Mouse (Mus musculus): Measurements from ENCODE around the gene Diexf. TPM values are rescaled to one million over a fixed set of nuclear protein-coding genes. Genes with fewer than 3 reads are reported as not detected.

Gene Diexf
- polyA plus RNA-seq, 2 experiments, result 2.7 to 8.5 TPM

DNA sequence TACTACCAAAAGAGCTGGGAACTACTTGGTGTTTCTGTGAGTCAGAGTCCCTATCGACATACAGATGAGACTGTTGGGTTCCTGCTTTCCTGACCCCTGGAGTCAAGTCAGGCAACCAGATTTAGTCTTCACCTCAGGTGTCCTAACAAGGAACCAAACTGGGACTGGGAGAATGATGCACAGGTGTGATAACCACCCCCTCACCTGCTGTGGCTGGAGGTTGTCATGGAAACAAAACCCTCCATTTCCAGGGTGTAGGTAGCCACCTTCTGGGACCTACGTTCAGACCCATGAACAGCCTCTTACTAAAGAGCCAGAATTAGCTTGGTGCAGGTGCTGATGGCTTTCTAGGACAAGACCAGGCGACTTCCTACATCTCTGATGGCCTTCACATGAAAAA is 27.1 kb downstream of the Diexf start:
- H3K4me1 ChIP-seq (replicated peaks; ENCODE audit: control insufficient read depth in 2 of 2, insufficient read depth in 2 of 2, low read length in 1 of 2), result no peaks in the 10 kb centered on the region
- TF ChIP-seq EP300 (IDR thresholded peaks at IDR 0.05; ENCODE audit: low read depth), result no peak
- TF ChIP-seq CTCF (IDR thresholded peaks at IDR 0.05; ENCODE audit: low read depth), result no peak
- no peaks in the 10 kb centered on the region for H3K9me3 ChIP-seq (ENCODE audit: control insufficient read depth, low read length)
- H3K4me3 ChIP-seq (ENCODE audit: insufficient read depth in 1 of 2, low read depth in 2 of 2, low read length in 2 of 2), result no peak overlapping the region
- H3K36me3 ChIP-seq (replicated peaks; ENCODE audit: control insufficient read depth, insufficient read depth, low read depth), result peaks cover 8% of the 10 kb centered on the region
- DNase-seq (ENCODE audit: low read depth in 3 of 3, low spot score in 3 of 3), result no peak
- H3K27me3 ChIP-seq (ENCODE audit: control insufficient read depth, insufficient read depth, low read length), result no peaks in the 10 kb centered on the region
- 58% methylated on average over 3 of the region's 3 CpGs for WGBS (ENCODE audit: insufficient replicate concordance)
- no peak overlapping the region for H3K9ac ChIP-seq (replicated peaks)
- H3K27ac ChIP-seq, result no peak overlapping the region
- no peak for ATAC-seq (ENCODE audit: insufficient read depth)
- no peak overlapping the region for H3K4me2 ChIP-seq (ENCODE audit: low read depth)

- peaks cover 6% of the 10 kb centered on the region for H3K36me3 ChIP-seq (replicated peaks; ENCODE audit: control insufficient read depth, insufficient read depth, low read depth)
- H3K9ac ChIP-seq (replicated peaks), result no peak overlapping the region
- H3K27me3 ChIP-seq (ENCODE audit: control insufficient read depth, insufficient read depth, low read length), result no peaks in the 10 kb centered on the region
- H3K9me3 ChIP-seq (ENCODE audit: control insufficient read depth, low read length), result no peaks in the 10 kb centered on the region
- ATAC-seq (ENCODE audit: insufficient read depth) (no peak), DNase-seq (ENCODE audit: low read depth in 3 of 3, low spot score in 3 of 3) (no peak)
- H3K4me1 ChIP-seq (replicated peaks; ENCODE audit: control insufficient read depth in 2 of 2, insufficient read depth in 2 of 2, low read length in 1 of 2), result no peaks in the 10 kb centered on the region
- no peak overlapping the region for H3K27ac ChIP-seq
- WGBS (ENCODE audit: insufficient replicate concordance), result 62% methylated on average over 5 of the region's 5 CpGs
- no peak overlapping the region for H3K4me2 ChIP-seq (ENCODE audit: low read depth)
- no peak for TF ChIP-seq EP300 (IDR thresholded peaks at IDR 0.05; ENCODE audit: low read depth)
- no peak for TF ChIP-seq CTCF (IDR thresholded peaks at IDR 0.05; ENCODE audit: low read depth)
- no peak overlapping the region for H3K4me3 ChIP-seq (ENCODE audit: insufficient read depth in 1 of 2, low read depth in 2 of 2, low read length in 2 of 2)
Measured at GRCm38 (mm10) chr1:193102556-193102955, 27.5 kb downstream of the Diexf start.

- no peak overlapping the region for H3K27ac ChIP-seq
- TF ChIP-seq EP300 (IDR thresholded peaks at IDR 0.05; ENCODE audit: low read depth) (no peak), CTCF (IDR thresholded peaks at IDR 0.05; ENCODE audit: low read depth) (no peak)
- no peak overlapping the region for H3K9ac ChIP-seq (replicated peaks)
- H3K4me3 ChIP-seq (ENCODE audit: insufficient read depth in 1 of 2, low read depth in 2 of 2, low read length in 2 of 2), result no peak overlapping the region
- H3K27me3 ChIP-seq (ENCODE audit: control insufficient read depth, insufficient read depth, low read length), result no peaks in the 10 kb centered on the region
- H3K9me3 ChIP-seq (ENCODE audit: control insufficient read depth, low read length), result no peaks in the 10 kb centered on the region
- DNase-seq (ENCODE audit: low read depth in 3 of 3, low spot score in 3 of 3) (no peak), ATAC-seq (ENCODE audit: insufficient read depth) (no peak)
- H3K4me2 ChIP-seq (ENCODE audit: low read depth), result no peak overlapping the region
- H3K4me1 ChIP-seq (replicated peaks; ENCODE audit: control insufficient read depth in 2 of 2, insufficient read depth in 2 of 2, low read length in 1 of 2), result no peaks in the 10 kb centered on the region
- WGBS (ENCODE audit: insufficient replicate concordance), result 32% methylated on average over 4 of the region's 4 CpGs
- H3K36me3 ChIP-seq (replicated peaks; ENCODE audit: control insufficient read depth, insufficient read depth, low read depth), result peaks cover 3% of the 10 kb centered on the region
Measured at GRCm38 (mm10) chr1:193102029-193102428, 28.0 kb downstream of the Diexf start.

DNA sequence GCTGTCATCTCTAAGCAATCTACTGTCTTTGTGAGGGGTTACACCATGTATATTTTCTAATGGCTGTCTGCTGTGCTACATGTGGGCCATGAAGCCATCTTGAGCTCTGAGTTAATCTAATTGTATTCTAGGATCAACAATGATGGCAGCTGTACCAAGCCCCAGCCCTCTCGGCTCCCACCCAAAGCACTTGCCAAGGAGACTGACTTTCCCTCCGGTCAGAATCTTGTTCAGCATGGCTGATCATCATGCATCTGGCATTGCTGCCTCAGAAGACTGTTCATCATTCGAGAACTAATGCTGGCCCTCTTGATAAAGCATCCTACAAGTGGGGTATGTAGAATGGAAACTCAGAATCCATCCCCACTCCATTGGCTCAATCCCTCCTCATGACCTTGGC is 31.1 kb downstream of the Diexf start:
- ATAC-seq (ENCODE audit: insufficient read depth), result no peak
- no peak for DNase-seq (ENCODE audit: low read depth in 3 of 3, low spot score in 3 of 3)
- H3K27me3 ChIP-seq (ENCODE audit: control insufficient read depth, insufficient read depth, low read length), result no peaks in the 10 kb centered on the region
- 61% methylated on average over 3 of the region's 3 CpGs for WGBS (ENCODE audit: insufficient replicate concordance)
- TF ChIP-seq EP300 (IDR thresholded peaks at IDR 0.05; ENCODE audit: low read depth), result no peak
- no peak overlapping the region for H3K27ac ChIP-seq
- no peak overlapping the region for H3K4me2 ChIP-seq (ENCODE audit: low read depth)
- no peak overlapping the region for H3K9ac ChIP-seq (replicated peaks)
- no peak overlapping the region for H3K4me3 ChIP-seq (ENCODE audit: insufficient read depth in 1 of 2, low read depth in 2 of 2, low read length in 2 of 2)
- no peaks in the 10 kb centered on the region for H3K4me1 ChIP-seq (replicated peaks; ENCODE audit: control insufficient read depth in 2 of 2, insufficient read depth in 2 of 2, low read length in 1 of 2)
- no peaks in the 10 kb centered on the region for H3K9me3 ChIP-seq (ENCODE audit: control insufficient read depth, low read length)
- no peaks in the 10 kb centered on the region for H3K36me3 ChIP-seq (replicated peaks; ENCODE audit: control insufficient read depth, insufficient read depth, low read depth)

DNA sequence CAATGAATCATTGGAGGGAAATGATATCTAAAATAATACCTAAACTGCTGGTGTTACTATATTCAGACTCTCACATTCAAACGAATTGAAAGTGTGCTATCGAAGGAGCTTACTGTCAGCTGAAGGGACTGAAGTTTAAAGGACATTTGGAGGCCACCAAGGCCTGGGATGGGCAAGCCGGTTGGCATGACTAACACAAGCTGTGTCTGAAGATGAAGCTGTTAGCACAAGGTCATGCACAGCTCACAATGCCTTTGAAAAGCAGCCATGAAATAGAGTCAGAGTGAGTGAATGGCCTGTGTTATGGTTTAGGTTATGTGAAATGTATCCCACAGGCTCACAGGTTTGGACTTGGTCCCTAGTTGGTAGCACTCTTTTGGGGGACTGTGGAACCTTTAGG is 36.5 kb downstream of the Diexf start:
- WGBS (ENCODE audit: insufficient replicate concordance), result 61% methylated on average over 3 of the region's 3 CpGs
- ATAC-seq (ENCODE audit: insufficient read depth) (no peak), DNase-seq (ENCODE audit: low read depth in 3 of 3, low spot score in 3 of 3) (no peak)
- Histone ChIP-seq H3K9me3 (ENCODE audit: control insufficient read depth, low read length) (no peaks in the 10 kb centered on the region), H3K27ac (no peak overlapping the region), H3K36me3 (replicated peaks; ENCODE audit: control insufficient read depth, insufficient read depth, low read depth) (no peaks in the 10 kb centered on the region), H3K4me1 (replicated peaks; ENCODE audit: control insufficient read depth in 2 of 2, insufficient read depth in 2 of 2, low read length in 1 of 2) (no peaks in the 10 kb centered on the region), H3K27me3 (ENCODE audit: control insufficient read depth, insufficient read depth, low read length) (no peaks in the 10 kb centered on the region), H3K4me3 (ENCODE audit: insufficient read depth in 1 of 2, low read depth in 2 of 2, low read length in 2 of 2) (no peak overlapping the region), H3K9ac (replicated peaks) (no peak overlapping the region), H3K4me2 (ENCODE audit: low read depth) (no peak overlapping the region)
- TF ChIP-seq EP300 (IDR thresholded peaks at IDR 0.05; ENCODE audit: low read depth), result no peak

DNA sequence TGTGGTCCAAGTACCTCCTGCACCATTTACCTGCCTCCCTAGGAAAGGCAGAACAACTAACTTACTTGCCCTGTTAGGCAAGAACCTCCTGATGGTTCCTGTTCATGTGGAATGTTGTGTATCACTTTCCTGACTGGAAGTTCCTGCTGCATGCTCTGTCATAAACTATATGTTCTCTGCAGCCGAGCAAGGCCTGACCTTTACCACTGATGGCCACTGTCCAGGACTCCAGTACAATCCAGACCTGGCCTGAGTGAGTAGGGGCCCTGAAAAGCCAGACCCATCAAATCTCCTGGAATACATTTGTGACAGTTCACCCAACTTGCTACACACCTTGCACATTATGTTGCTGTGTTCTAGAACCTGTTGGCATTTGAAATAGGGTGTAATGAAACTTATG is 37.3 kb downstream of the Diexf start:
- Histone ChIP-seq H3K27ac (no peak overlapping the region), H3K4me1 (replicated peaks; ENCODE audit: control insufficient read depth in 2 of 2, insufficient read depth in 2 of 2, low read length in 1 of 2) (no peaks in the 10 kb centered on the region), H3K27me3 (ENCODE audit: control insufficient read depth, insufficient read depth, low read length) (no peaks in the 10 kb centered on the region), H3K36me3 (replicated peaks; ENCODE audit: control insufficient read depth, insufficient read depth, low read depth) (no peaks in the 10 kb centered on the region), H3K9ac (replicated peaks) (no peak overlapping the region), H3K4me2 (ENCODE audit: low read depth) (no peak overlapping the region), H3K4me3 (ENCODE audit: insufficient read depth in 1 of 2, low read depth in 2 of 2, low read length in 2 of 2) (no peak overlapping the region), H3K9me3 (ENCODE audit: control insufficient read depth, low read length) (no peaks in the 10 kb centered on the region)
- WGBS (ENCODE audit: insufficient replicate concordance), result 57% methylated on average over 1 of the region's 1 CpGs
- no peak for TF ChIP-seq EP300 (IDR thresholded peaks at IDR 0.05; ENCODE audit: low read depth)
- no peak for TF ChIP-seq CTCF (IDR thresholded peaks at IDR 0.05; ENCODE audit: low read depth)
- ATAC-seq (ENCODE audit: insufficient read depth) (no peak), DNase-seq (ENCODE audit: low read depth in 3 of 3, low spot score in 3 of 3) (no peak)

Measured in liver, embryonic 14.5 days (tissue).